Mouse (Mus musculus) stomach, postnatal 0 days (tissue): Measurements from ENCODE around the gene Dock8. TPM values are rescaled to one million over a fixed set of nuclear protein-coding genes. Genes with fewer than 3 reads are reported as not detected.

ENCODE experiments used
- ATAC-seq: fragments of 200-750 bp; cut with Nextera tagmentation; 2 replicates; pipeline ENCODE4 v1.8.0; 2017; ENCODE audit not compliant: low FRiP score, low TSS enrichment
- DNase-seq: peaks from one replicate; pipeline ENCODE4 v3.0.0-alpha.2; 2016; ENCODE audit warnings: low spot score
- H3K27ac ChIP-seq: fragments of 300-500 bp; sonication (generic); replicated peaks from 2 replicates; pipeline ENCODE4 v1.5.1; 2014; ENCODE audit warnings: mild to moderate bottlenecking, control low read depth
- H3K27me3 ChIP-seq: fragments of 300-500 bp; sonication (generic); 2 replicates; pipeline ENCODE4 v1.6.1; 2014; ENCODE audit warnings: low read length; ENCODE audit not compliant: control insufficient read depth, insufficient read depth
- H3K36me3 ChIP-seq: fragments of 300-500 bp; sonication (generic); 2 replicates; pipeline ENCODE4 v1.6.1; 2014; ENCODE audit warnings: low read length, mixed read lengths; ENCODE audit not compliant: control insufficient read depth, insufficient read depth
- H3K4me1 ChIP-seq: fragments of 300-500 bp; sonication (generic); replicated peaks from 2 replicates; pipeline ENCODE4 v1.6.1; 2014; ENCODE audit warnings: antibody characterized with exemption; ENCODE audit not compliant: control insufficient read depth, insufficient read depth
- H3K4me2 ChIP-seq: fragments of 300-500 bp; sonication (generic); replicated peaks from 2 replicates; pipeline ENCODE4 v1.6.1; 2014; ENCODE audit warnings: low read depth, mild to moderate bottlenecking, control low read depth, moderate library complexity
- H3K4me3 ChIP-seq: fragments of 300-500 bp; sonication (generic); 2 replicates; pipeline ENCODE4 v1.5.1; 2014; ENCODE audit warnings: low read depth, low read length, control low read depth
- H3K9ac ChIP-seq: fragments of 300-500 bp; sonication (generic); 2 replicates; pipeline ENCODE4 v1.6.1; 2014; ENCODE audit warnings: mild to moderate bottlenecking, low read length, control low read depth, mixed read lengths
- H3K9me3 ChIP-seq: fragments of 300-500 bp; sonication (generic); 2 replicates; pipeline ENCODE4 v1.6.1; 2016; ENCODE audit warnings: low read length; ENCODE audit not compliant: control insufficient read depth
- CTCF ChIP-seq: IDR thresholded peaks from 2 replicates; pipeline ENCODE4 v1.5.1; 2016; ENCODE audit warnings: antibody characterized with exemption, low read depth, mild to moderate bottlenecking, moderate library complexity
- EP300 ChIP-seq: optimal IDR thresholded peaks from 2 replicates; pipeline ENCODE3; 2016; ENCODE audit warnings: antibody characterized with exemption
- WGBS: fragments of 180-500 bp; shearing (Covaris S2); extraction: QIAGEN DNeasy Blood & Tissue Kit; methylation state at CpG from one replicate; pipeline ENCODE4 v1.1.7; 2014; 5-methylcytosine and 5-hydroxymethylcytosine counted together
- polyA plus RNA-seq: library from polyadenylated mRNA; unstranded; fragments of >200 nt; fragmentation: Nextera tagmentation; extraction: Ambion mirVana; gene quantifications from 2 replicates; pipeline ENCODE4 v1.2.1, GENCODE M21; 2015

Gene Dock8
- polyA plus RNA-seq, 1 experiment from 2014 or later: 3.4 TPM

- Histone ChIP-seq H3K27ac (no peak overlapping the region; the same call in 1 of the 2 replicates), H3K9ac (no peak overlapping the region), H3K4me2 (no peak overlapping the region), H3K4me1 (no peaks in the 10 kb centered on the region), H3K4me3 (no peak overlapping the region), H3K36me3 (no peaks in the 10 kb centered on the region), H3K27me3 (no peaks in the 10 kb centered on the region), H3K9me3 (no peaks in the 10 kb centered on the region)
- no peak for DNase-seq
- WGBS: 49% methylated on average over 4 of the region's 4 CpGs
- ATAC-seq: no peak
- TF ChIP-seq CTCF (no peak), EP300 (no peak)
Measured at GRCm38 (mm10) chr19:25230975-25231334, 231.6 kb downstream of the Dock8 start.

- no peak for DNase-seq
- H3K4me3 ChIP-seq: no peak overlapping the region
- no peaks in the 10 kb centered on the region for H3K9me3 ChIP-seq
- H3K27ac ChIP-seq: no peak overlapping the region
- no peaks in the 10 kb centered on the region for H3K27me3 ChIP-seq
- no peak overlapping the region for H3K4me2 ChIP-seq
- H3K4me1 ChIP-seq: no peaks in the 10 kb centered on the region
- no peak overlapping the region for H3K9ac ChIP-seq
- TF ChIP-seq EP300: no peak
- TF ChIP-seq CTCF: no peak
- no peaks in the 10 kb centered on the region for H3K36me3 ChIP-seq
- WGBS: 67% methylated on average over 10 of the region's 10 CpGs
- no peak for ATAC-seq
Measured at GRCm38 (mm10) chr19:25232032-25232431, 232.7 kb downstream of the Dock8 start.

GRCm38 (mm10) chr19:25236596-25237491 lies 237.5 kb downstream of the Dock8 start, which contains the start of gene Kank1:
Gene Kank1, plus strand, starts transcription at chr19:25236975.
- under 1% methylated on average over 76 of the region's 76 CpGs for WGBS
- peak; percentile 79 for ATAC-seq
- H3K9ac ChIP-seq: peak within 1 kb of the TSS; percentile 56

GRCm38 (mm10) chr19:25237492-25238040 lies 238.2 kb downstream of the Dock8 start:
- Histone ChIP-seq H3K36me3 (no peaks in the 10 kb centered on the region), H3K27me3 (no peaks in the 10 kb centered on the region), H3K4me1 (no peaks in the 10 kb centered on the region), H3K9me3 (no peaks in the 10 kb centered on the region), H3K27ac (peak overlapping the region; percentile 53; the same call in 1 of the 2 replicates), H3K9ac (peak overlapping the region; percentile 56), H3K4me2 (peak overlapping the region; percentile 98), H3K4me3 (peak overlapping the region; percentile 64)
- peak; percentile 49 for ATAC-seq
- peak; percentile 61 for TF ChIP-seq CTCF
- no peak for TF ChIP-seq EP300
- WGBS: 2% methylated on average over 35 of the region's 35 CpGs
- DNase-seq: peak; percentile 60

More at GRCm38 (mm10) chr19:25236596-25237491, 237.5 kb downstream of the Dock8 start, which contains the start of gene Kank1:
- Histone ChIP-seq H3K4me3 (peak within 1 kb of the TSS; percentile 64), H3K9me3 (no peaks in the 10 kb centered on the region), H3K4me2 (peak within 1 kb of the TSS; percentile 98), H3K27ac (peak within 1 kb of the TSS; percentile 53; the same call in 1 of the 2 replicates), H3K27me3 (no peaks in the 10 kb centered on the region), H3K36me3 (no peaks in the 10 kb centered on the region), H3K4me1 (no peaks in the 10 kb centered on the region)
- TF ChIP-seq CTCF: no peak
- TF ChIP-seq EP300: no peak
- DNase-seq: peak; percentile 77

- 11% methylated on average over 13 of the region's 13 CpGs for WGBS
- no peak overlapping the region for H3K9ac ChIP-seq
- H3K4me2 ChIP-seq: peak overlapping the region; percentile 98
- H3K27me3 ChIP-seq: no peaks in the 10 kb centered on the region
- H3K9me3 ChIP-seq: no peaks in the 10 kb centered on the region
- TF ChIP-seq EP300 (no peak), CTCF (no peak)
- no peaks in the 10 kb centered on the region for H3K4me1 ChIP-seq
- no peak overlapping the region for H3K27ac ChIP-seq
- peak overlapping the region; percentile 64 for H3K4me3 ChIP-seq
- no peak for DNase-seq
- ATAC-seq: no peak
- H3K36me3 ChIP-seq: no peaks in the 10 kb centered on the region
Measured at GRCm38 (mm10) chr19:25238121-25238520, 238.8 kb downstream of the Dock8 start.

GRCm38 (mm10) chr19:25243566-25243965 lies 244.2 kb downstream of the Dock8 start:
- DNase-seq (no peak), ATAC-seq (no peak)
- Histone ChIP-seq H3K36me3 (no peaks in the 10 kb centered on the region), H3K9ac (no peak overlapping the region), H3K4me2 (no peak overlapping the region), H3K4me1 (no peaks in the 10 kb centered on the region), H3K4me3 (no peak overlapping the region), H3K27ac (no peak overlapping the region), H3K27me3 (no peaks in the 10 kb centered on the region), H3K9me3 (no peaks in the 10 kb centered on the region)
- 50% methylated on average over 4 of the region's 4 CpGs for WGBS
- TF ChIP-seq EP300 (no peak), CTCF (no peak)
